Mouse (Mus musculus) ovary, postnatal 14 days (tissue): ENCODE results near the gene Alpk3.

ENCODE experiments used
- DNase-seq: peaks from one replicate; pipeline ENCODE4 v3.0.0; 2022; ENCODE audit warnings: low spot score

The Alpk3 gene

DNA sequence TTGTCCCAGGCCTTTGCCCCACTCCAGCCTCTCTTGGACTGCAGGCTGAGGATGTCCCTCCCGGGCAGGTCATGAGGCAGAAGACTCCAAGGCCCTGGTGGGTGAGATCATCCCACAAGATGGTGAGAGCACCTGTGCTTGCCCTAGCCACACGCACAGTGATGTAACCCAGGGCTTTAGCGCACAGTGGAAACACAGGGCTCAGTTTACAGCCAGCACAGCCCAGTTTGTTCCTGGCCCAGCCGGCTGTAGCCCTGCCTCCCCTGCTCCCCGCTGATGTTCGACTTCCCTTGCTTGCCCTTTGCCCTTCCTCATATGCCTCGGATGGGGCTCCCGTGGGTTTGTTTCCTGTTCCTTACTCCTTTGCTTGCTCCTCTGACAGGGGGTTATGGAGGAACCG is 17.1 kb downstream of the Alpk3 start:
- DNase-seq = no peak

DNA sequence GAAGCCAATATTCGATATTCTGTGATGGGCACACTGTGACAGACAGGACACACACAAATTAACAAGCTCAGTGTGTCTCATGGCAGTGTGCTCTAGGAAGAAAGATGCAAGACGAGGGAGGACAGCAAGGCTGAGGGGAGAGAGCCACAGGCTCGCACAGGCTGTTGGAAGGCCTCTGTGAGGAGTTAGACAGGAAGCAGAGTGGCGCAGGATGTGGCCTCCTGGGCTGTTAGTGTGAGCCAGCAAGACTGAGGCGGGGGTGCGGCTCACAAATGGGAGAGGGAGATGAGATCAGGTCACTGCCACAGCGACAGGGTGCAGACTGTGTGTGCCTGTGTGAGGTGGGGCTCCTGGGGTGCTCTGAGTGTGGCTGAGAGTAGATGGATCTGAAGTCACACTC is 17.9 kb downstream of the Alpk3 start:
- DNase-seq = no peak

DNA sequence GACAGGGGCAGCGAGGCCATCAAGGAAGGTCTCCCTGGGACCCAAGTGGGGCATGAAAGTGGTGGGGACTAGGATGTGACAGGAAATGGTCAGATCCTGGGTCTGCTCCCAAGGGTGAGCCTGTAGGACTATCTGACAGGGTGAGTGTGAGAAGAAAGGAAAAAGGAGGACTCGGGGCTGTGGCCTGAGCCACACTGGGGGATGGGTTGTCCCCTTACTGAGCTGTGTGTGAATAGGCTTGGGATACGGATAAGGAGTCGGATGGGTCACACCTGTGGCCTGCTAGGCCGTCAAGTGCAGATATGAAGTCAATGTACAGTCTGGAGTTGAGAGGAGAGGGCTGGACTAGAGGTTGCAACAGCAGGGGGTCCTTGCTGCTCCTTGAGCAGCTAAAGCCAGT is 18.3 kb downstream of the Alpk3 start:
- no peak for DNase-seq

DNA sequence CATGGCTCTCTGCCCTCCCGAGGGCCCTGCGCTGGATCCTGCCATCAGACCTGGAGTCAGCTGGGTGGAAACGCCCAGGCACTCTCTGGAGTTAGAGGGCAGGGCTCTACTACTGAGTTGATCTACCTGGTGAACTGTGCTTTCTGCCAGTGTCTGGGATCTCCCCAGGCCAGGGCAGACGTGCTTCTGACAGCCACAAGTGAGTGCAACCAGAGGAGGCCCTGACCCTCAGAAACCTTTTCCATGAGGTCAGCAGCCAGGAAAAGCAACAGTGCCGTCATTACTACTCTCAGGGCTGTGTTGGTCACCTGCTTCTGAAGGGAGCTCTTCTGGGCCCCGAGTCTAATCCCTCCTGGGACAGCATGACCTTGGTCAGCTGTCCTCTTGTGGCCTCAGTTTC is 19.6 kb downstream of the Alpk3 start:
- DNase-seq = no peak

DNA sequence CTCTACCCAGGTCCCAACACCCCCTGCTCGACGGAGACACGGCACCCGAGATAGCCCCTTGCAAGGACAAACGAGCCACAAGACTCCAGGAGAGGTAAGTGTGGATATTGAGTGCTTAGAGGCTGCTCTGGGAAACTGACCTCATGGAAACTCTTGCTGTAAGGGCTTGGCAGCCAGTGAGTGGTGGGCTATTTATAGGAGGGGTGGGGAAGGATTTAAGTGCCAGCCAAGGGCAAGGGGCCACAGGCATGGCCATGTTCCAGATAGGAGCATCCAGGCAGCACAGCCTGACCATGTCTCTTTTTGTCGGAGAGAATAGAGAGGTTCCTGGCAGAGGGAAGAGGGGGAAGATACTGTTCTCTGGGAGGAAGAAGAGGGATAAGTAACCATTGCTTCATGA is 21.3 kb downstream of the Alpk3 start:
- DNase-seq = no peak

DNA sequence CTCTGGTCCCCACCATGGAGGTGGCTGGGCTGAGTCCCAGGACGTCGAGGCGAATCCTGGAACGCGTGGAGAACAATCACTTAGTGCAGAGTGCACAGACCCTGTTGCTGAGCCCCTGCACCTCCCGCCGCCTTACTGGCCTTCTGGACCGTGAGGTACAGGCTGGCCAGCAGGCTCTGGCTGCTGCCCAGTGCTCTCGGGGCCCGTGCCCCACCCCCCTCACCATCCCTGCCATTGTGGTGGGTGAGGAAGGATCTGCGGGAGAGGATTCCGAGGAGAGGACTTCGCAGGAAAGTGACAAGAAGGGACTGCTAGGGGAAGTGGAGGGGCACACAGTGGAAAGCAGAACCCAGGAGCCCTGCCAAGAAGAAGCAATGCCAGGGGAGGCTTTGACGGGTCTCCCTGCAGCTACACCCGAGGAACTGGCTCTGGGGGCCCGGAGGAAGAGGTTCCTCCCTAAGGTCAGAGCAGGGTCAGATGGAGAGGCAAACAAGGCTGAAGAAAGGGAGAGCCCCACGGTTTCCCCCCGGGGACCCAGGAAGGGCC is 36.1 kb downstream of the Alpk3 start:
- DNase-seq = no peak

DNA sequence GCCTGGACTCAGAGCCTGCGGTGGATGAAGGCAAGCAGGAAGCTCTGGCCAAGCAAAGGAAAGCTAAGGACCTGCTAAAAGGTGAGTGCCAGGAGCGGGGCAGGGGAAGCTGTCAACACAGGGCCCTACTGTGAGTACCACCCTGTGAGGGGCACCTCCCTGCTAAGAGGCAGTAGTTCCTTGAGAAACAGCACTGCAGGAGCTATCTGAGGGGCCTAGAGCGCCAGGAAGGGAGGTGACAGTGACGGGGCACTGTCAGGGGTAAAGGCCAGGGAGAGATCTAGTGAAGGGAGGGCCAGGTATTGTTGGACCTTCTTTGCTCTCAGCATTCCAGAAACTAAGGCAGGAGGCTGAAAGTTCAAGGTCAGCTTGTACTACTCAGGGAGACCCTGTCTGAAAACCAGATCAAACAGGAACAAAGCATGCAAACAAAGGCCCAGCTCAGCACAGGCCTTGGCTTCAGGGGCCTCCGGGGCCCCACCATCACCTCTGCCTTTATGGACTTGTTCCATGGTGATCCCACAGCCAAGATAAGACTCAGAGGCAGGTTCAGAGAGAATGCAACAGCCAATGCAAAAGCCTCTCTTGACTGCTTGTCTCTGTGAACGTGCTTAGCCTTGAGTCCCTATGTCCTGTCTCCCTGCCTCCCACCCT is 36.8 kb downstream of the Alpk3 start:
- no peak for DNase-seq

DNA sequence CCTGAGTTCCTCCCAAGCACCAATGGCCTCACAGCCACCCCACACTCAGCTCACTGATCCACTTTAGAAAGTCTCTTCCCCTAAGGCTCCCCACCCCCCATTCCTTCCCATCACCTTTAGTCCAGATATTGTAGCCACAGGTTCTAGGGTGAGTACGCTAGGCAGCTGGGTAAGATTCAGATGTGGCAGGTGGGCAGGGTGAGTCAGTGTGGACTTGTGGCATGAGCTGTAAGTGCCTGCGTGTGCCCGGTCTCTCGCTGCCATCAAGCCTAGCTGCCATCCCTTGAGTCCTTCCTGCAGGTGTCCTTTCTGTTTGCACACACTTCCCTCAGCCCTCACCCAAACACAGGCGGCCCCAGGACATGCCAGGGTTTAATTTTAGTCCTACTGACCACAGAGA is 42.9 kb downstream of the Alpk3 start:
- DNase-seq = no peak

DNA sequence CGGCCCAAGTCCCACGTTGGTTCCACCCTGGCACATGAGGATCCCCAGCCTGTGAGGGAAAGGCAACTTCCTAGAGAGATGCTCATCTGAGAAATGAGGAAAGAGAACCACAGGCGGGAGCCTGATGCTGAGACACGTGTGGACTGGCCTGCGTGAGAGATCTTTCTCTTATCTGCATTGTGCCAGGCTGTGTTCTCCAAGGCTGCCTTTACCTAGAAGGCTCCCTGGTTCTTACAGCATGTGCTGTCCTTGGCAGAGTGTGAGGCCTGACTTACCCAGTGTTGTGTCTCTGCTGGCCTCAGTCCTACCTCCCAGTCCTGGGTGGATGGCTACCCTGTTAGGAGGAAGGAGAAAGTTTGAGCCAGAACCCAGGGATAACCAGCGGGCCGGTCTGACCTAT is 45.5 kb downstream of the Alpk3 start:
- DNase-seq = no peak

DNA sequence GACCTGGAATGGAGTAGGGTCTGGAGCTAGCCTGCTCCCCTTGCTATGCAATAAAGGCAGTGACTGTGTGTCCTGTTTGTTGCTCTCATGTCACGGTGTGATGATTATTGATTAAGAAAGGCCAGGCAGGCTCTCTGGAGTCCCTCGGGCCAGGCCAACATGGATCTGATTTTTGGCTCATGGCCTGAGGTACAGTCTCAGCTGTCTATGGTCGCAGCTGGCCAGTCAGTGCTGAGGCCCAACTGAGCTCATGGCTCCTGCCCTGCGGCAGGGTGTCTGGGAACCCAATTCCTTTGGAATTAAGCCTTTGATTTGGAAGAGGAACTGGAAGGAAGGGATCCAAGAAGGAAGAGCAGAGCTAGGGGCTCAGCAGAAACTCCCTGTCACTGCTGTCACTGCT is 48.1 kb downstream of the Alpk3 start:
- DNase-seq = no peak

DNA sequence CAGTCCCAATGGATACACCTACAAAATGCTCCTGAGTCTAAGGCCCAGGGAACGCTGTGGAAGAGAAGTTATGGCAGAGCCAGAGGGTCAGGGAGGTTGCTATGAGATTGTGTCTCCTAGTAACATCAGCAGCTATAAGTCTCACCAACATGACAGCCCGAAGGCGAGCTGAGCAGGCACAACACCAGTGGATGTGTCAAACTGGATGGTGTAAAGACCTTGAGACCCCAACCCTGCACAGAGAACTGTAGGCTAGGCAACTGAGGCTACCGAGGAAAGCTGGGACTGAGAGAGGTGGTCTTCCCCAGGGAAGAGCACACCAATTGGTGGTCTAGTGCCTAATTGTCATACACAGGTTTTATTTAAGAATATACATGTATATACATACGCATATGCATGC is 50.8 kb downstream of the Alpk3 start:
- no peak for DNase-seq

DNA sequence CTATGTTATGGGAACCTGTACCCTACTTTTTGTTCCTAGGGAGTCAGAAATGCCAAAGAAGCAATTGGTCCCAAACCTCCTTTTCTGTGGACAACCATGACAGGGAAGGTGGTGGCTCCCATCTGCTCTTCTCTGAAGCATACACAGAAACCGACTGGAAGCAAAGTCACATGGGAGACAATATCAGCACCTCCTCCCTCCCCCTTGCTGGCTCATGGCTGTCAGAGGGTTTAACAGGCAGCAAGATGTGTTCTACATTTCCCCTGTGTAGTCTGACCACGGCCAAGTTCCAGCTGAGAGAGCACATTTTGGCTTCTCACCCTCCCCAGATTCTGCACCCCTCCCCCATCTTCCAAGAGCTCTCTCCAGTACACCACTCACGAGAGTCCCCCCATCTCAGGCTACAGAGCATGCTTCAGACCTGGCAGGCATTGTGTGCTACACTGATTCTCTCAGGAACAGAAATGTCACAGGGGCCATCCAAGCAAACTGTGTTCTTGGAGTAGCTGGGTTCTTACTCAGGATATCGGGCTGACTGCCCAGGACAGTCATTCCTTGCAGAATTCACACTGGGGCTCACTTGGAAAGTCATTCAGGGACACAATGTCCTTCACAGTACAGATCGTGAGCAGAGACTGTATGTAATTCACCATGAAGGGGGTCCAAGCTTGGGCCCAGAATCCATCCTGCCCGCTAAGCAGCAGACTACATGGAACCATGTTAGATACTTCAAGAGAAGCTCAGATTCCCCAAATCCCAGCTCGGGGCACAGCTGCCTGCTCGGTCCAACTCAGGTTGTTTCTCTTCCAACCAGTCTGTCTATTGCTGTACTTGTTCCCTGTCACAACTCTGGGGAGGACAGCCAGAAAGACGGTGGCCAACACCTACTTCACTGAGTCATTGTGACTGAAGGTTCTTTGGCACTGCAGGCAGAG is 52.6 kb downstream of the Alpk3 start:
- DNase-seq = peak; percentile 26

DNA sequence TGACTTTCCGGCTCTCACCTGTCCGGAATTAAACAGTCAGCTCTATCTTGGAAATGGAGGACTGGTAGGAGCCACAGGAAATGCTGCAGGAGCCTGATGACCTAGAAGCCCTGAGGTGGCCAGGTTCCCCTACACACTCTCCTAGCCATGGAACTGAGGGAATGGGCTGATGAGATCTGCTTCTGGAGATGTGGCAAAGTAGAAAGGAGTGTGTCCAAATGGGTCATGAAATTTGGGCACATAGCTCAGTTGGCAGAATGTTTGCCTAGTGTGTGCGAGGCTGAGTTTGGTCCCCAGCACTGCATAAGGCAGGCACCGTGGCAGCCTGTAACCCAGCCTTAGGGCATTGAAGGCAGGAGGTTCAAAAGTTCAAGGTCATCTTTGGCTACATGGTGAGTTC is 53.4 kb downstream of the Alpk3 start:
- DNase-seq = no peak

DNA sequence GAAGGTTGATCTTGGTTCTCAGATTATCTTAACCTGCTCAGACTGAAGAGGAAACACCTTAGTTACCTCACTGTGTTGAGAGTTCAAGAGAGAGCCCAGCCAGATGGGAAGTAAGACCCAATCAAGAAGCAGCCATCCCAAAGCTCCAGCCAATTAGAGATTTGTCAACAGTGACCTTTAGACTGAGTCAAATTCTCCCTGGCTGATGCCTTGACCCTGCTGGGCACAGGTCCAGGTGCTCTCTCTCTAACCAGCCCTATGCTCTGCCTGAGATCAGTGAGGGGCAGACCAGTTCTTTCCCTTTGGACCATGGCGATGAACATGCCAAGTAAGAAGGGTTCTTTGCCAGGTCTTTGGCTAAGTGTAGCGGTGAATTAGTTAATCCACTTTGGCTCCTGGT is 54.3 kb downstream of the Alpk3 start:
- no peak for DNase-seq

DNA sequence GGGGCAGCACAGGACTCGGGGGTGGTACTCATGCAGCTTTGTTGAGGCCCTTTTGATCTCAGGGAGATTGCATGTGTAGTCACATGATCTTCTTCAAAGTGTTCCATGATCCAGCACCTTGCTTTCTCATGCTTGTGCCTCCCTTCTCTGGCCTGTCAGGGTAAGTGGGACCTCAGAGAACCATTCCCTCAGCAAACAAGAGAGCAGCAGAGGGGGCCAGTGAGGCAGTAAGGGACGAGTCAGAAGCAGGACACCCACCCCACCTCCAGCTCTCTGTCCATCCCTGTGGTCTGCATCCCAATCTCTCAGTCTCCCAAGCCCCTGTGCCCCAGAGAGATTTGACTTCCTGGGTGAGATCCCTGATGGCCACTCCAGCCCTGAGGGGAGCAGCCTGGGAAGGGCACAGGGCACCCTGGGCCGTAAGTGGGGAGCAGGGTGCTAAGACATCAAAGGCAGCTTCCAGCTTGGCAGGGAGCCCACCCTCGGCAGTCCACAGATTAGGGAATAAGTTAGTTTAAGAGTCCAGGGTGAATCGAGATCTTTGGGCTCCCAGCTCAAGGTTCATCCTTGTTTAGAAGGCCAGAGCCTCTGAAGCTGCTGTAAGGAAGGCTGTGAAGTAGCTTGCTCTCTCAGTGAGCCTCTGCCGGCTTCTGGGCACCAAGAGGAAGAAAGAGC is 55.4 kb downstream of the Alpk3 start:
- DNase-seq = peak; percentile 32

DNA sequence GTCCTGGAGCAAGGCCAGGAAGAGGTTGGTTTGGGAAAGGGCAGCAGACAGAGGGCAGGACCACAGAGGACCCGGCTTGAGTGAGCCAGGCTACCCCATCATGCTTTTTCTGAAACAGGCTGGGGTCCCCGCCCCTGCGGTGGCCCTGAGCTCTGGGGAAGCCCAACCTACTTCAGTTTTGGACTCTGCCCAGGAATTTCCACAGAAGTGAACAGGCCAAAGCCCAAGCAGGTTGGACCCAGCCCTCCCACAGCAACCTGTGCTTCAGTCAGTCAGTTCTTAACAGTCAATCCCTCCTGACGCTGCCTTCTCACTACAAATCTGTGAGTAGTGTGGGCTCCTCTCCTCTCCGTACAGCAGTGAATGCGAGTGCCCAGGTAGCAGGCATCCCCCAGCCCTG is 57.2 kb downstream of the Alpk3 start, which contains the start of gene Slc28a1:
Slc28a1 (plus strand) TSS at position 245 of the 400 bp plus-strand sequence.
- DNase-seq = no peak

DNA sequence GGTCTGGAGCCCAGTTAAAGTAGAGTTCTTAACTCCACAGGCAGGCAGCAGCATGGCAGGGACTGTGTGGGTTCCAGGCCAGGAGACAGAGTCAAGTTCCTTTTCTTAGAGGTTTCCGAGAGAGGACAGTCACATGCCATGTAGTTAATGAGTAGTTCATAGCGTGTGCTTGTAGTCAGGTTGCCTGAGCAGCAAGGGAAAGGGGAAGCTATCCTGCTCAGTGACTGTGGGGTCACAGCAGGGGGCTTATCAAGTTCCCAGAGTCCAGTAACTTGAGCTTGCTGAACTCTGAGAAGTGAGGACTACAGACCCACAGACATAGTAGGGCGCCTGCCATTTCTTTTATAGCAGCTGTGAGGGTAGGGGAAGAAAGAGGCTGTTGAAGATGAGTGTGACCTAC is 63.7 kb downstream of the Alpk3 start:
- DNase-seq = no peak

DNA sequence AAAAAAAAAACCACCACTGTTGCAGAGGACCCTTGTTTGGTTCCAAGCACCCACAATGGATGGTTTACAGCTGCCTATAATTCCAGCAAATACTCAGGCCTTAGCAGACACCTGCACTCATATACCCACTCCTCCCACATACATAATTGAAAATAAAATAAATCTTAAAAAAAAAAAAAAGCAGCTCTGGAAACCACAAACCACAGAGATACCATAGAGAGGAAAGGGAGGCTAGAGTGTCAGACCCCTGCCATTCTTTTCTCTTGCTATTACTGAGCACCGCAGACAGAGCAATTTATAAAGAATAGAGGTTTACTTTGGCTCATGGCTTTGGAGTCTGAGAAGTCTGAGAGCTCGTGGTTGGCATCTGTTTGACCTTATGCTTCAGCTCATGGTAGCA is 65.4 kb downstream of the Alpk3 start:
- DNase-seq = no peak

DNA sequence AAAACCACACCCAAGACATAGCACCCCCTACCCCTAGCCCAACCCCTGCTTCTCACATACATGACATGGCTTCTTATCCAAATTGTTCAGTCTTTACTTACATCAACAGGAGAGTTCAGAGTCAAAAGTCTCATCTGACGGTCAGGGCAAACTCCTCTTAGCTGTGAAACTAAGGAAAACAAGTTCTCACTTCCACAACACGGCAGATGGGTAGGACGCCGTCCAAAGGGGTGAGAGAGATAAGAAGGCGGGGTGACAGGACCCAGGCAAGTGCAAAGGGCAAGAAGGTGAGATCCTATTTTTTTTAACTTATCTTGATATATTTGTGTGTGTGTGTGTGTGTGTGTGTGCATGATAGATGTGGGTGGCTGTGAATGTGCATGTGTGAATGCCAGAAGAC is 66.2 kb downstream of the Alpk3 start:
- DNase-seq = no peak

DNA sequence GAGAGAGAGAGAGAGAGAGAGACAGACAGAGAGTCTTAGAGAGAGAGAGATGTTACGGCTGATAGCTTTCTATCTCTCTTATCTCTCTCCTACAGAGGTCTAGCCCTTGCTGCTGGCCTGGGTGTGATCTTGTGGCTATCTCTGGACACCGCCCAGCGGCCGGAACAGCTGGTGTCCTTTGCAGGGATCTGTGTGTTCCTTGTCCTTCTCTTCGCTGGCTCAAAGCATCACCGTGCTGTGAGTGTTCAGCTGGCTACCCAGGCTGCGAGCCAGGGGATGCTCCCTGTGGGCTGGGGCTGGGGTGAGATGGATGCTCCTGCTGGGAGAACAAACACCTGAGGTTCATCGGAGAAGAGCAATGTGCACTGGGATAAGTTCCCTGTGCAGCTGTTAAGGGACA is 67.4 kb downstream of the Alpk3 start:
- no peak for DNase-seq

DNA sequence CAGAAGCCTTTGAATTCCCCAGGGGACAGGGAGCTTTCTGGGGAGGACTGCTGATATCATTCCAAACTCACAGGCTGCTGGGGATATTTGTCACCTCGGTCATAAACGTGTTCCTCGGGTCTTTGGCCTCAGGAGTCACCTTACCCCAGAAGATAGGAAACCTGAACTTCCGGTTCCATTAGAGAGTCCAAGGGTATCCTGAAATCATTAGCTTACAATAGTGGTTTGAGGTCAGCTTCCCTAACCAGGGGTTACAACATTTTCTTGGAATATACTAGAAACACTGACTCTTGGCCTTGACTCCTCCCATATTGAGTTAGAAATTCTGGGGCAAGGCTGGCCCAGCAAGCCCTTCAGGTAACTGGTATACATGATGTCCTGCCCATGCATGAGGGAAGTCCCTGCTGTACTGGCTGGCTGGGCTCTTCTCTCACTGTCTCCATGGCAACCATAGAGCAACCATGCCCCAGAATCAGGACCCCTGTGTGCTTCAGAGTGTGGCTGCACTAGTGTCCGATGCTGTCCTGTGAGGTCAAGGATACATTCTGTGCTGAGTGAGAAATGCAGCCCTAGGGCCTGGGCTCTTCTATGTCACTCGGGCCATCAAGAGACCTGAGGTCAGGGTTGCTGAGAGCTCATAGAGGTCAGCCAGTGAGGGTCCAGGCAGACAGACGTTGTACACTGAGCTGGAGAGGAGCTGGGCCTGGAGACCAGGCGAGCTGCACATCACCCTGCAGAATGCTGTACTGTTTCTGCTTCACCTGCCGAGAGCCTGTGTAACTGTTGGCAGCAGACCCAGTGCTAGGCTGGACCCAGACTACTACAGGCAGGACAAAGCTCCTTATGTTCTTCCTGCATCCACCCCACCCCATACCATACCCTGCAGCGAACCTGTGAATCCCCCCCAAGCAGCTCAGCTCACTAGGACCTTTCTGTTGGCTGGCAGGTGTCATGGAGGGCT is 68.1 kb downstream of the Alpk3 start:
- no peak for DNase-seq

DNA sequence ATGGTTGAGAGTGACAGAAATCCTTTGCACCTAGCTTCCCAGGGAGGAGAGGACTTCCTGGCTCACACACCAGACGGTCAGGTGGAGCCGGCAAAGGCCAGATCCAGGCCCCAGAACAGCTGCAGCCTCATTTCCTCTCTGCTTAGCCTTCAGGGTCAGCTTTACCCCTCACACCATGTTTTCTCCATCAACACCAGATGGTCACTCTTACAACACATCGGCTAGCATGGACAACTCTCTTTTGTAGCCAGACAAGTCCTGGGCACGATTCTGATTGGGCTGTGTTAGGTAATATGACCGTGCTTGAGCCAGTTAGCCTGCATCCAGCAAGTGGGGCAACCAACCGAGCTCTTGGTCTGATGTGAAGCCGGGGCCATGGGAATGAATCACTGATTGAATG is 74.5 kb downstream of the Alpk3 start:
- DNase-seq = no peak
